Mouse (Mus musculus) hindbrain, embryonic 16.5 days (tissue): ENCODE results near the gene Zswim8. TPM values are rescaled to one million over a fixed set of nuclear protein-coding genes. Genes with fewer than 3 reads are reported as not detected.

ENCODE experiments used
- ATAC-seq: fragments of 200-750 bp; cut with Nextera tagmentation; 2 replicates; pipeline ENCODE4 v1.8.0; 2017; ENCODE audit warnings: moderate TSS enrichment, moderate library complexity
- H3K27ac ChIP-seq: fragments of 300-500 bp; sonication (generic); 2 replicates; pipeline ENCODE4 v1.5.1; 2014; ENCODE audit warnings: low read depth, mild to moderate bottlenecking, control low read depth, low read length, moderate library complexity
- H3K27me3 ChIP-seq: fragments of 300-500 bp; sonication (generic); replicated peaks from 2 replicates; pipeline ENCODE4 v1.6.1; 2014; ENCODE audit warnings: low read length; ENCODE audit not compliant: control insufficient read depth, insufficient read depth
- H3K36me3 ChIP-seq: fragments of 300-500 bp; sonication (generic); 2 replicates; pipeline ENCODE4 v1.6.1; 2014; ENCODE audit warnings: mild to moderate bottlenecking, low read length, moderate library complexity, mixed read lengths; ENCODE audit not compliant: control insufficient read depth, insufficient read depth
- H3K4me1 ChIP-seq: fragments of 300-500 bp; sonication (generic); 2 replicates; pipeline ENCODE4 v1.6.1; 2014; ENCODE audit warnings: low read depth, low read length; ENCODE audit not compliant: control insufficient read depth, insufficient read depth
- H3K4me2 ChIP-seq: fragments of 300-500 bp; sonication (generic); 2 replicates; pipeline ENCODE4 v1.6.1; 2014; ENCODE audit warnings: mild to moderate bottlenecking, low read length, control low read depth, moderate library complexity
- H3K4me3 ChIP-seq: fragments of 300-500 bp; sonication (generic); 2 replicates; pipeline ENCODE4 v1.5.1; 2014; ENCODE audit warnings: mild to moderate bottlenecking, low read length, control low read depth, moderate library complexity
- H3K9ac ChIP-seq: fragments of 300-500 bp; sonication (generic); 2 replicates; pipeline ENCODE4 v1.6.1; 2014; ENCODE audit warnings: low read depth, mild to moderate bottlenecking, control low read depth, low read length, moderate library complexity
- H3K9me3 ChIP-seq: fragments of 300-500 bp; sonication (generic); 2 replicates; pipeline ENCODE4 v1.6.1; 2014; ENCODE audit warnings: mild to moderate bottlenecking, low read length, moderate library complexity; ENCODE audit not compliant: control insufficient read depth
- WGBS: fragments of 180-500 bp; shearing (Covaris S2); extraction: QIAGEN DNeasy Blood & Tissue Kit; methylation state at CpG from one replicate; pipeline ENCODE4 v1.1.7; 2014; 5-methylcytosine and 5-hydroxymethylcytosine counted together
- microRNA-seq: library from miRNA; unstranded; fragments of <30 nt; microRNA quantifications from one replicate; pipeline ENCODE4, GENCODE M21; 2017
- polyA plus RNA-seq: library from polyadenylated mRNA; unstranded; fragments of >200 nt; fragmentation: Nextera tagmentation; extraction: Ambion mirVana; gene quantifications from 2 replicates; pipeline ENCODE4 v1.2.1, GENCODE M21; 2015

Zswim8 gene
- polyA plus RNA-seq, 1 experiment from 2014 or later, result 36.1 TPM

DNA sequence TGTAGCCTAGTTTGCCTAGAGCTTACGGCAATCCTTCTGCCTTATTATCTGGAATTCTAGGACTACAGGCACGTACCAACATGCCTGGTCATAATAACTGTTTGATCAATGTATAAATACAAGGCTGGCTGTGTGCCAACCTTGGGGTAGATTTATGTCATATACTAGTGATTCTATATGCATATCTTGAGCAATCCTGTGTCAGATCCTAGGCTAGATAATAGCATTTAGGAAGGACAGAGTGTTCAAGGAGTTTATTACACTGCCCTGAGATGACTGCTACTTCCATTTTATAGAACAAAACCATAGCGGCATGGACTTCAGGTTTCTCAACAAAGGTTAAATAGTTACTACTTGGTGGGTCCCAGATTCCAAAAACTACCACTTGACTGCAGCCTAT lies 64.6 kb downstream of the Zswim8 start:
- no peak overlapping the region for H3K4me3 ChIP-seq
- no peaks in the 10 kb centered on the region for H3K9me3 ChIP-seq
- H3K4me1 ChIP-seq, result peaks cover 4% of the 10 kb centered on the region
- H3K27me3 ChIP-seq, result no peaks in the 10 kb centered on the region
- no peak for ATAC-seq
- no peak overlapping the region for H3K9ac ChIP-seq
- H3K4me2 ChIP-seq, result no peak overlapping the region
- peaks cover 14% of the 10 kb centered on the region for H3K36me3 ChIP-seq
- 95% methylated on average over 3 of the region's 3 CpGs for WGBS
- no peak overlapping the region for H3K27ac ChIP-seq

DNA sequence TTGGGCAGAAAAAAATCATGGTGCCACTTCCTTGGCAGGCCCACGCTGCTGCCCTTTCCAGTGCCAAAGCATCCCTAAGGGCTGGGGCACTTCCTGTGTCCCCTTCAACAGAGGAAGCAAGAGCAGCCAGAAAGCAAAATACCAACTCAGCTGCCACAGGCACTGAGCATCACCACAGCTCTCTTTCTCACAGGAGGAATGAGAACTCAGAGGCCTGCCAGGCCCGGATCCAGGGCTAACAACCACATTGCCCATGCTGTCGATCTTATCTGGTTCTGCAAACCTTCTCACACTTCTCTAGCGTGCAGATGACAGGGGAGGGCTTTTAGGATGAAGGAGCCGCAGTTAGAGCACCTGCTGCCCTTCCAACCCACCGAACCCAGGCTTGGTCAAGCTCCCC lies 65.5 kb downstream of the Zswim8 start:
- Histone ChIP-seq H3K36me3 (peaks cover 17% of the 10 kb centered on the region), H3K9ac (peak overlapping the region; percentile 35; the same call in 1 of the 2 replicates), H3K4me3 (no peak overlapping the region), H3K27me3 (no peaks in the 10 kb centered on the region), H3K9me3 (no peaks in the 10 kb centered on the region), H3K4me2 (no peak overlapping the region), H3K27ac (peak overlapping the region; percentile 25; the same call in 1 of the 2 replicates), H3K4me1 (peaks cover 4% of the 10 kb centered on the region)
- ATAC-seq, result no peak
- 78% methylated on average over 6 of the region's 6 CpGs for WGBS

Small RNAs within 50 kb of the gene (microRNA-seq; reads per million reads assigned to microRNA genes)
- gene Mir6946, result 1.9 reads per million

Other genes with a start within 250 kb of the Zswim8 start
- gene Anxa7, start 227.4 kb upstream of the Zswim8 start, polyA plus RNA-seq, result 20.6 and 20.8 TPM in 2 replicates
- 0.30 and 0.41 TPM in 2 replicates for gene Mss51, start 210.7 kb upstream of the Zswim8 start, polyA plus RNA-seq
- 67.1 and 87.0 TPM in 2 replicates for gene Ppp3cb, start 161.0 kb upstream of the Zswim8 start, polyA plus RNA-seq
- gene Usp54, start 66.5 kb upstream of the Zswim8 start, polyA plus RNA-seq, result 8.7 and 10.6 TPM in 2 replicates
- gene Myoz1, start 51.0 kb upstream of the Zswim8 start, polyA plus RNA-seq, result 0.15 and 3.7 TPM in 2 replicates
- 0.23 and 1.6 TPM in 2 replicates for gene Synpo2l, start 39.2 kb upstream of the Zswim8 start, polyA plus RNA-seq
- gene Sec24c, start 33.2 kb upstream of the Zswim8 start, polyA plus RNA-seq, result 80.6 and 103 TPM in 2 replicates
- 29.1 and 30.1 TPM in 2 replicates for gene Fut11, start 12.6 kb upstream of the Zswim8 start, polyA plus RNA-seq
- 148 and 163 TPM in 2 replicates for gene Chchd1, start 4.5 kb upstream of the Zswim8 start, polyA plus RNA-seq
- gene Ndst2, start 27.0 kb downstream of the Zswim8 start, polyA plus RNA-seq, result 16.7 and 20.8 TPM in 2 replicates
- 214 and 241 TPM in 2 replicates for gene Camk2g, start 86.5 kb downstream of the Zswim8 start, polyA plus RNA-seq
- gene Plau, start 129.1 kb downstream of the Zswim8 start, polyA plus RNA-seq, result 0.17 and 0.56 TPM in 2 replicates
- 14.8 and 20.6 TPM in 2 replicates for gene Vcl, start 221.8 kb downstream of the Zswim8 start, polyA plus RNA-seq